Mouse (Mus musculus): ENCODE measurements around the gene Specc1.

Specc1 gene

GRCm38 (mm10) chr11:62243871-62244270 is 287.3 kb downstream of the Specc1 start:
- in situ Hi-C loops (cut with MseI, MboI), result no loop called here

GRCm38 (mm10) chr11:62244471-62244870 is 287.9 kb downstream of the Specc1 start:
- in situ Hi-C loops (cut with MseI, MboI), result no loop called here

- in situ Hi-C loops (cut with MseI, MboI), result no loop called here
Observed at GRCm38 (mm10) chr11:62247759-62248400, 291.3 kb downstream of the Specc1 start.

GRCm38 (mm10) chr11:62248401-62249244 is 292.1 kb downstream of the Specc1 start, which contains the start of gene Adora2b:
Gene Adora2b, plus strand, starts transcription at chr11:62248984.
- in situ Hi-C loops (cut with MseI, MboI), result no loop called here

GRCm38 (mm10) chr11:62249266-62250037 is 292.9 kb downstream of the Specc1 start:
- in situ Hi-C loops (cut with MseI, MboI), result no loop called here

GRCm38 (mm10) chr11:62251047-62251446 is 294.5 kb downstream of the Specc1 start:
- in situ Hi-C loops (cut with MseI, MboI), result no loop called here

- in situ Hi-C loops (cut with MseI, MboI), result no loop called here
Observed at GRCm38 (mm10) chr11:62253380-62253779, 296.8 kb downstream of the Specc1 start.

- in situ Hi-C loops (cut with MseI, MboI), result no loop called here
Observed at GRCm38 (mm10) chr11:62259214-62259613, 302.7 kb downstream of the Specc1 start.

GRCm38 (mm10) chr11:62263599-62263998 is 307.0 kb downstream of the Specc1 start:
- in situ Hi-C loops (cut with MseI, MboI), result no loop called here

- in situ Hi-C loops (cut with MseI, MboI), result no loop called here
Observed at GRCm38 (mm10) chr11:62264018-62264417, 307.5 kb downstream of the Specc1 start.

GRCm38 (mm10) chr11:62265642-62266041 is 309.1 kb downstream of the Specc1 start:
- in situ Hi-C loops (cut with MseI, MboI), result no loop called here

- in situ Hi-C loops (cut with MseI, MboI), result no loop called here
Observed at GRCm38 (mm10) chr11:62266466-62267214, 310.1 kb downstream of the Specc1 start.

GRCm38 (mm10) chr11:62268381-62268780 is 311.8 kb downstream of the Specc1 start:
- in situ Hi-C loops (cut with MseI, MboI), result no loop called here

- in situ Hi-C loops (cut with MseI, MboI), result no loop called here
Observed at GRCm38 (mm10) chr11:62269097-62269496, 312.5 kb downstream of the Specc1 start.

GRCm38 (mm10) chr11:62270851-62271250 is 314.3 kb downstream of the Specc1 start:
- in situ Hi-C loops (cut with MseI, MboI), result loop anchor here (5.0 to 10.0 kb wide), 2 partner anchors 316 to 319 kb away; partner anchors contain the start of gene Specc1 (in 1 of the 2)
